In genomic region chr7:143477800-143478199, GRCm38 (mm10) we compare ENCODE assay signal across 40 mouse cellular contexts. TPM values are rescaled to one million over a fixed set of nuclear protein-coding genes. Genes with fewer than 3 reads are reported as not detected.
"Had no signal": no experiment of that assay in that cellular context is flagged by ENCODE, and none has a peak within 500 bp of the region (broad histone marks: within the 10 kb centered on the region; RNA-seq: fewer than 3 reads in every experiment).

No protein-coding gene starts in this region.

- ATAC-seq: hindbrain, embryonic 16.5 days; hindbrain, postnatal 0 days; inflammation-experienced regulatory T-cells, adult 6 months; intestine, embryonic 16.5 days; intestine, postnatal 0 days had no signal

- H3K9ac ChIP-seq: heart, embryonic 12.5 days; heart, embryonic 13.5 days; heart, embryonic 15.5 days; hindbrain, embryonic 12.5 days; hindbrain, embryonic 13.5 days; hindbrain, embryonic 14.5 days; hindbrain, embryonic 15.5 days; intestine, embryonic 15.5 days; kidney, embryonic 15.5 days had no signal

- H3K27ac ChIP-seq: heart, adult 2 months; heart, embryonic 10.5 days; heart, embryonic 13.5 days; heart, embryonic 15.5 days; hindbrain, embryonic 10.5 days; hindbrain, embryonic 12.5 days; hindbrain, embryonic 13.5 days; hindbrain, embryonic 14.5 days; hindbrain, embryonic 15.5 days; hindbrain, postnatal 0 days; intestine, embryonic 15.5 days; kidney, embryonic 15.5 days; kidney, postnatal 0 days; layer of hippocampus, adult 2 months; left cerebral cortex, adult 2 months had no signal

- DNase-seq: heart, adult 2 months; heart, postnatal 10 days; heart, postnatal 14 days; heart, postnatal 36 days; heart, postnatal 4 days; kidney, adult 18-20 months; kidney, postnatal 10 days; kidney, postnatal 14 days; kidney, postnatal 36 days; kidney, postnatal 4 days; layer of hippocampus, adult 9-11 months; layer of hippocampus, postnatal 36 days had no signal

- H3K9me3 ChIP-seq: heart, embryonic 10.5 days; heart, embryonic 12.5 days; heart, embryonic 13.5 days; heart, embryonic 15.5 days; hindbrain, embryonic 10.5 days; hindbrain, embryonic 12.5 days; hindbrain, embryonic 13.5 days; hindbrain, embryonic 15.5 days; intestine, embryonic 15.5 days; kidney, embryonic 15.5 days had no signal

- H3K4me2 ChIP-seq: heart, embryonic 11.5 days; heart, embryonic 12.5 days; heart, embryonic 13.5 days; heart, embryonic 15.5 days; hindbrain, embryonic 12.5 days; hindbrain, embryonic 13.5 days; hindbrain, embryonic 14.5 days; hindbrain, embryonic 15.5 days; intestine, embryonic 15.5 days; kidney, embryonic 15.5 days had no signal

- H3K4me1 ChIP-seq: heart, embryonic 12.5 days; heart, embryonic 15.5 days; hindbrain, embryonic 15.5 days had no signal

- H3K4me3 ChIP-seq: heart, adult 2 months; heart, embryonic 10.5 days; heart, embryonic 12.5 days; heart, embryonic 13.5 days; heart, embryonic 15.5 days; hindbrain, embryonic 10.5 days; hindbrain, embryonic 12.5 days; hindbrain, embryonic 13.5 days; hindbrain, embryonic 15.5 days; intestine, embryonic 15.5 days; kidney, embryonic 15.5 days; layer of hippocampus, adult 2 months; left cerebral cortex, adult 2 months had no signal

- H3K36me3 ChIP-seq: heart, embryonic 10.5 days; heart, embryonic 12.5 days; heart, embryonic 13.5 days; heart, embryonic 15.5 days; hindbrain, embryonic 10.5 days; hindbrain, embryonic 12.5 days; hindbrain, embryonic 13.5 days; hindbrain, embryonic 15.5 days; intestine, embryonic 15.5 days; kidney, embryonic 15.5 days had no signal

- H3K27me3 ChIP-seq: intestine, embryonic 15.5 days had no signal

RNA-seq across cellular contexts. Expression of gene Phlda2, which starts 25.1 kb away (rescaled TPM):
- total RNA-seq: heart, adult 2 months; heart, adult 8-10 months; heart, postnatal 10 days; heart, postnatal 14 days; heart, postnatal 25 days; heart, postnatal 36 days; heart, postnatal 4 days; layer of hippocampus, adult 18-20 months; layer of hippocampus, adult 2 months; layer of hippocampus, postnatal 10 days; layer of hippocampus, postnatal 14 days; layer of hippocampus, postnatal 25 days; layer of hippocampus, postnatal 36 days; left cerebral cortex, adult 18-20 months; left cerebral cortex, adult 2 months had no signal
- polyA plus RNA-seq: heart, adult 2 months; heart, postnatal 0 days; inflammation-experienced regulatory T-cells, adult 6 months had no signal
